Mouse (Mus musculus) stomach, embryonic 15.5 days (tissue): ENCODE results near the gene Arhgap10. TPM values are rescaled to one million over a fixed set of nuclear protein-coding genes. Genes with fewer than 3 reads are reported as not detected.
A peak's percentile ranks its signal among the peaks of the same experiment; 100 is the strongest.

Experiments used
- ATAC-seq: fragments of 200-750 bp; cut with Nextera tagmentation; 2 replicates; pipeline ENCODE4 v1.8.0; 2017; ENCODE audit warnings: low read depth, moderate number of reproducible peaks, moderate TSS enrichment; ENCODE audit not compliant: insufficient read depth, low FRiP score
- H3K27ac ChIP-seq: fragments of 300-500 bp; sonication (generic); 2 replicates; pipeline ENCODE4 v1.5.1; 2015; ENCODE audit warnings: mild to moderate bottlenecking, inconsistent platforms
- H3K27me3 ChIP-seq: fragments of 300-500 bp; sonication (generic); replicated peaks from 2 replicates; pipeline ENCODE4 v1.6.1; 2015; ENCODE audit warnings: inconsistent platforms
- H3K36me3 ChIP-seq: fragments of 300-500 bp; sonication (generic); 2 replicates; pipeline ENCODE4 v1.6.1; 2015; ENCODE audit warnings: inconsistent platforms
- H3K4me1 ChIP-seq: fragments of 300-500 bp; sonication (generic); 2 replicates; pipeline ENCODE4 v1.6.1; 2015; ENCODE audit warnings: inconsistent platforms
- H3K4me2 ChIP-seq: fragments of 300-500 bp; sonication (generic); 2 replicates; pipeline ENCODE4 v1.6.1; 2015; ENCODE audit warnings: mild to moderate bottlenecking, inconsistent platforms
- H3K4me3 ChIP-seq: fragments of 300-500 bp; sonication (generic); replicated peaks from 2 replicates; pipeline ENCODE4 v1.5.1; 2015; ENCODE audit warnings: inconsistent platforms
- H3K9ac ChIP-seq: fragments of 300-500 bp; sonication (generic); 2 replicates; pipeline ENCODE4 v1.6.1; 2015; ENCODE audit warnings: inconsistent platforms
- H3K9me3 ChIP-seq: fragments of 300-500 bp; sonication (generic); 2 replicates; pipeline ENCODE4 v1.6.1; 2016; ENCODE audit warnings: inconsistent platforms
- WGBS: fragments of 180-500 bp; shearing (Covaris S2); methylation state at CpG from one replicate; pipeline ENCODE4 v1.1.7; 2015; 5-methylcytosine and 5-hydroxymethylcytosine counted together
- polyA plus RNA-seq: library from polyadenylated mRNA; unstranded; fragments of >200 nt; fragmentation: Nextera tagmentation; extraction: Ambion mirVana; gene quantifications from 2 replicates; pipeline ENCODE4 v1.2.1, GENCODE M21; 2015

Arhgap10 gene
- 29.4 and 29.8 TPM in 2 replicates for polyA plus RNA-seq

GRCm38 (mm10) chr8:77517301-77518200 is at the start of gene Arhgap10:
Gene Arhgap10, minus strand, starts transcription at chr8:77517953.
- Histone ChIP-seq H3K9me3 (no peaks in the 10 kb centered on the region), H3K9ac (peak within 1 kb of the TSS; percentile 83), H3K4me2 (peak within 1 kb of the TSS; percentile 66), H3K4me1 (peaks cover 21% of the 10 kb centered on the region), H3K4me3 (peak within 1 kb of the TSS; percentile 89), H3K36me3 (no peaks in the 10 kb centered on the region), H3K27ac (peak within 1 kb of the TSS; percentile 92), H3K27me3 (no peaks in the 10 kb centered on the region)
- WGBS: under 1% methylated on average over 67 of the region's 95 CpGs
- peak; percentile 93 for ATAC-seq

- H3K9ac ChIP-seq: no peak overlapping the region
- no peak overlapping the region for H3K4me2 ChIP-seq
- H3K27me3 ChIP-seq: no peaks in the 10 kb centered on the region
- no peaks in the 10 kb centered on the region for H3K4me1 ChIP-seq
- ATAC-seq: no peak
- WGBS: 76% methylated on average over 3 of the region's 3 CpGs
- H3K27ac ChIP-seq: no peak overlapping the region
- H3K4me3 ChIP-seq: no peak overlapping the region
- H3K36me3 ChIP-seq: peaks cover 22% of the 10 kb centered on the region
- H3K9me3 ChIP-seq: no peaks in the 10 kb centered on the region
Measured at GRCm38 (mm10) chr8:77561441-77561840, 43.7 kb upstream of the Arhgap10 start.

- 97% methylated on average over 3 of the region's 3 CpGs for WGBS
- Histone ChIP-seq H3K9me3 (no peaks in the 10 kb centered on the region), H3K27ac (no peak overlapping the region), H3K4me2 (no peak overlapping the region), H3K4me3 (no peak overlapping the region), H3K36me3 (peaks cover 23% of the 10 kb centered on the region), H3K4me1 (no peaks in the 10 kb centered on the region), H3K27me3 (no peaks in the 10 kb centered on the region), H3K9ac (no peak overlapping the region)
- no peak for ATAC-seq
Measured at GRCm38 (mm10) chr8:77552491-77552890, 34.7 kb upstream of the Arhgap10 start.

GRCm38 (mm10) chr8:77549881-77550580 is 32.3 kb upstream of the Arhgap10 start:
- Histone ChIP-seq H3K4me3 (peak overlapping the region; percentile 76), H3K4me2 (peak overlapping the region; percentile 67), H3K36me3 (peaks cover 19% of the 10 kb centered on the region), H3K9me3 (no peaks in the 10 kb centered on the region), H3K27ac (0 out of 2 replicates have a peak overlapping the region, but pooled peaks have one; percentile 91), H3K4me1 (no peaks in the 10 kb centered on the region), H3K9ac (peak overlapping the region; percentile 88; the same call in 1 of the 2 replicates), H3K27me3 (no peaks in the 10 kb centered on the region)
- no peak for ATAC-seq
- 11% methylated on average over 7 of the region's 7 CpGs for WGBS

- peaks cover 19% of the 10 kb centered on the region for H3K36me3 ChIP-seq
- H3K9ac ChIP-seq: peak within 1 kb of the TSS; percentile 88
- ATAC-seq: peak; percentile 96
- peak within 1 kb of the TSS; percentile 76 for H3K4me3 ChIP-seq
- H3K9me3 ChIP-seq: no peaks in the 10 kb centered on the region
- H3K4me2 ChIP-seq: peak within 1 kb of the TSS; percentile 67
- no peaks in the 10 kb centered on the region for H3K4me1 ChIP-seq
- 3% methylated on average over 42 of the region's 42 CpGs for WGBS
- no peaks in the 10 kb centered on the region for H3K27me3 ChIP-seq
- H3K27ac ChIP-seq: peak within 1 kb of the TSS; percentile 91
Measured at GRCm38 (mm10) chr8:77549121-77549706, 31.5 kb upstream of the Arhgap10 start, which contains the start of gene Prmt9. Gene Prmt9, plus strand, starts transcription at chr8:77549397.

- Histone ChIP-seq H3K9me3 (no peaks in the 10 kb centered on the region), H3K9ac (no peak overlapping the region), H3K4me2 (no peak overlapping the region), H3K4me3 (no peak overlapping the region), H3K27ac (no peak overlapping the region), H3K4me1 (no peaks in the 10 kb centered on the region), H3K36me3 (no peaks in the 10 kb centered on the region), H3K27me3 (no peaks in the 10 kb centered on the region)
- 87% methylated on average over 4 of the region's 4 CpGs for WGBS
- ATAC-seq: no peak
Measured at GRCm38 (mm10) chr8:77545616-77546015, 27.9 kb upstream of the Arhgap10 start.

- no peak overlapping the region for H3K27ac ChIP-seq
- no peaks in the 10 kb centered on the region for H3K36me3 ChIP-seq
- no peak overlapping the region for H3K4me3 ChIP-seq
- no peak overlapping the region for H3K9ac ChIP-seq
- H3K4me2 ChIP-seq: no peak overlapping the region
- no peaks in the 10 kb centered on the region for H3K4me1 ChIP-seq
- ATAC-seq: no peak
- WGBS: 56% methylated on average over 3 of the region's 3 CpGs
- no peaks in the 10 kb centered on the region for H3K27me3 ChIP-seq
- H3K9me3 ChIP-seq: no peaks in the 10 kb centered on the region
Measured at GRCm38 (mm10) chr8:77544428-77544827, 26.7 kb upstream of the Arhgap10 start.

- Histone ChIP-seq H3K4me1 (no peaks in the 10 kb centered on the region), H3K36me3 (no peaks in the 10 kb centered on the region), H3K4me3 (no peak overlapping the region), H3K4me2 (no peak overlapping the region), H3K9ac (no peak overlapping the region), H3K27ac (no peak overlapping the region), H3K27me3 (no peaks in the 10 kb centered on the region), H3K9me3 (no peaks in the 10 kb centered on the region)
- no peak for ATAC-seq
- WGBS: 73% methylated on average over 6 of the region's 6 CpGs
Measured at GRCm38 (mm10) chr8:77543152-77543777, 25.5 kb upstream of the Arhgap10 start.

GRCm38 (mm10) chr8:77538256-77538655 is 20.5 kb upstream of the Arhgap10 start:
- no peaks in the 10 kb centered on the region for H3K4me1 ChIP-seq
- no peaks in the 10 kb centered on the region for H3K27me3 ChIP-seq
- H3K4me3 ChIP-seq: no peak overlapping the region
- 90% methylated on average over 1 of the region's 1 CpGs for WGBS
- no peak overlapping the region for H3K27ac ChIP-seq
- H3K9ac ChIP-seq: no peak overlapping the region
- no peak for ATAC-seq
- no peaks in the 10 kb centered on the region for H3K9me3 ChIP-seq
- no peak overlapping the region for H3K4me2 ChIP-seq
- no peaks in the 10 kb centered on the region for H3K36me3 ChIP-seq

- H3K4me2 ChIP-seq: no peak overlapping the region
- H3K27ac ChIP-seq: no peak overlapping the region
- H3K4me1 ChIP-seq: no peaks in the 10 kb centered on the region
- no peaks in the 10 kb centered on the region for H3K9me3 ChIP-seq
- no peaks in the 10 kb centered on the region for H3K36me3 ChIP-seq
- no peak overlapping the region for H3K9ac ChIP-seq
- no peak overlapping the region for H3K4me3 ChIP-seq
- no peak for ATAC-seq
- 78% methylated on average over 12 of the region's 12 CpGs for WGBS
- H3K27me3 ChIP-seq: no peaks in the 10 kb centered on the region
Measured at GRCm38 (mm10) chr8:77536821-77537220, 19.1 kb upstream of the Arhgap10 start.

- Histone ChIP-seq H3K4me2 (no peak overlapping the region), H3K36me3 (no peaks in the 10 kb centered on the region), H3K9ac (no peak overlapping the region), H3K4me1 (no peaks in the 10 kb centered on the region), H3K4me3 (no peak overlapping the region), H3K9me3 (no peaks in the 10 kb centered on the region), H3K27me3 (no peaks in the 10 kb centered on the region), H3K27ac (no peak overlapping the region)
- 82% methylated on average over 5 of the region's 5 CpGs for WGBS
- 0 out of 2 replicates have a peak, but pooled peaks have one; percentile 39 for ATAC-seq
Measured at GRCm38 (mm10) chr8:77535026-77535595, 17.4 kb upstream of the Arhgap10 start.
